In the genomic region with DNA sequence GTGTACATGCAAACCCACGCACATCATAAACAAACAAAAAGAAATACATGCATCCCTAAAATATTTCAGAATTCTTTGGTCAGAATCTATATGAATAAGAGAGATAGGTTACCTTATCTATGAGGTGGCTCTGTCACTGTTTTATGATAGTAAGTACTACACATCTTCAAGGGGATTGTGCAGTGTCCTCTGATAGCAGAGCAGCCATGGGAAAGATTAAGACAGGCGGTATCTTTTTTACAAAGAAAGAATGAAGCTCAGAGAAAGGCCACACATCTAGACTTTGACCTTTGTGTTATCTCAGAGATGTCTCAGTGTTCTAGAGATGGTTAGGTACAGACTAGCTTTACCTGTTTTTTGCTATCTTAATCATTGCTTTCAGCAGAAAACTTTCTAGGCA, we compare ENCODE assay signal across 21 mouse cellular contexts. TPM values are rescaled to one million over a fixed set of nuclear protein-coding genes. Genes with fewer than 3 reads are reported as not detected.
"Had no signal": no experiment of that assay in that cellular context is flagged by ENCODE, and none has a peak within 500 bp of the region (broad histone marks: within the 10 kb centered on the region; RNA-seq: fewer than 3 reads in every experiment).

No protein-coding gene starts in this region.

- H3K4me2 ChIP-seq: lung, embryonic 14.5 days; midbrain, embryonic 12.5 days; neural tube, embryonic 13.5 days; neural tube, embryonic 15.5 days had no signal

- H3K9ac ChIP-seq: lung, embryonic 14.5 days; midbrain, embryonic 12.5 days; neural tube, embryonic 13.5 days; neural tube, embryonic 15.5 days had no signal

- H3K27ac ChIP-seq: midbrain, embryonic 10.5 days; midbrain, embryonic 12.5 days; neural tube, embryonic 13.5 days; neural tube, embryonic 15.5 days had no signal

- H3K9me3 ChIP-seq: midbrain, embryonic 10.5 days; midbrain, embryonic 12.5 days; neural tube, embryonic 13.5 days; neural tube, embryonic 15.5 days had no signal

- H3K4me1 ChIP-seq: midbrain, embryonic 10.5 days; midbrain, embryonic 12.5 days; neural tube, embryonic 13.5 days; neural tube, embryonic 15.5 days had no signal

- ATAC-seq: midbrain, embryonic 16.5 days had no signal

- DNase-seq: lung, adult 18-20 months; lung, embryonic 14.5 days; lung, postnatal 10 days; lung, postnatal 4 days; midbrain, embryonic 14.5 days; retina, postnatal 1 day; right cerebral cortex, adult 18-20 months; right cerebral cortex, postnatal 25 days; right cerebral cortex, postnatal 4 days; spleen, adult 18-20 months; thymus, adult 18-20 months; thymus, postnatal 14 days; thymus, postnatal 36 days had no signal

- H3K27me3 ChIP-seq: midbrain, embryonic 12.5 days; neural tube, embryonic 13.5 days; neural tube, embryonic 15.5 days had no signal

- H3K4me3 ChIP-seq: midbrain, embryonic 10.5 days; midbrain, embryonic 12.5 days; myocyte; neural tube, embryonic 13.5 days; neural tube, embryonic 15.5 days had no signal

RNA-seq across cellular contexts. Expression of gene Gm20503, which starts 13.9 kb away (rescaled TPM):
- total RNA-seq: megakaryocyte, adult 5-6 weeks; megakaryocyte-erythroid progenitor cell, adult 5-6 weeks had no signal
